Mouse (Mus musculus): ENCODE measurements at regions not wholly inside any gene's neighbourhood (a gene's known extent, or its start where the extent isn't known, plus 50 kb on each side); places are given as distances from the start of the nearest gene placed in this dataset.

- TF ChIP-seq HCFC1 (IDR thresholded peaks at IDR 0.05; ENCODE audit: borderline replicate concordance, insufficient read depth, low read length): no peak
- no peak for TF ChIP-seq ZNF384 (IDR thresholded peaks at IDR 0.05; ENCODE audit: low read depth, low read length)
- no peak for TF ChIP-seq CHD2 (IDR thresholded peaks at IDR 0.05; ENCODE audit: low read depth, low read length)
- no peak for TF ChIP-seq ZC3H11A (IDR thresholded peaks at IDR 0.05; ENCODE audit: borderline replicate concordance, low read depth, low read length)
These were observed 295.2 kb upstream of the Noct start for GRCm38 (mm10) chr3:50929013-50929412.

Data from ES-E14 (cell line).